Mouse (Mus musculus) cerebellum, postnatal 36 days (tissue): ENCODE measurements around the gene Dach1.

ENCODE experiments used
- DNase-seq, 2 experiments: peaks; one replicate each; pipeline ENCODE4 v3.0.0; 2021 to 2022; ENCODE audit warnings: mixed read lengths in 2 of 2

The Dach1 gene

GRCm38 (mm10) chr14:98023540-98023939, 146.0 kb downstream of the Dach1 start:
- no peak for DNase-seq

- no peak for DNase-seq
These were observed 155.5 kb downstream of the Dach1 start for GRCm38 (mm10) chr14:98014053-98014452.

GRCm38 (mm10) chr14:98008501-98008900, 161.1 kb downstream of the Dach1 start:
- DNase-seq: no peak

GRCm38 (mm10) chr14:98002021-98002680, 167.4 kb downstream of the Dach1 start:
- no peak for DNase-seq

- DNase-seq: no peak
These were observed 171.0 kb downstream of the Dach1 start for GRCm38 (mm10) chr14:97998584-97998983.

GRCm38 (mm10) chr14:97983251-97983650, 186.3 kb downstream of the Dach1 start:
- DNase-seq: no peak

GRCm38 (mm10) chr14:97982676-97983075, 186.9 kb downstream of the Dach1 start:
- DNase-seq: no peak

- DNase-seq: no peak
These were observed 188.7 kb downstream of the Dach1 start for GRCm38 (mm10) chr14:97980879-97981278.

GRCm38 (mm10) chr14:97976091-97976490, 193.5 kb downstream of the Dach1 start:
- no peak for DNase-seq

- no peak for DNase-seq
These were observed 194.1 kb downstream of the Dach1 start for GRCm38 (mm10) chr14:97975447-97975846.

GRCm38 (mm10) chr14:97964543-97965069, 205.0 kb downstream of the Dach1 start:
- no peak for DNase-seq

GRCm38 (mm10) chr14:97963624-97964023, 205.9 kb downstream of the Dach1 start:
- no peak for DNase-seq

GRCm38 (mm10) chr14:97956356-97956755, 213.2 kb downstream of the Dach1 start:
- DNase-seq: no peak

GRCm38 (mm10) chr14:97945471-97945870, 224.1 kb downstream of the Dach1 start:
- DNase-seq: no peak

GRCm38 (mm10) chr14:97944643-97945268, 224.8 kb downstream of the Dach1 start:
- no peak for DNase-seq

GRCm38 (mm10) chr14:97942361-97942760, 227.2 kb downstream of the Dach1 start:
- no peak for DNase-seq

- no peak for DNase-seq
These were observed 272.9 kb downstream of the Dach1 start for GRCm38 (mm10) chr14:97896622-97897021.

GRCm38 (mm10) chr14:97881976-97882375, 287.6 kb downstream of the Dach1 start:
- no peak for DNase-seq

- no peak for DNase-seq
These were observed 298.6 kb downstream of the Dach1 start for GRCm38 (mm10) chr14:97871001-97871400.

- DNase-seq: no peak
These were observed 311.2 kb downstream of the Dach1 start for GRCm38 (mm10) chr14:97858384-97858783.

- DNase-seq: no peak
These were observed 312.3 kb downstream of the Dach1 start for GRCm38 (mm10) chr14:97857276-97857675.

- DNase-seq: no peak
These were observed 314.2 kb downstream of the Dach1 start for GRCm38 (mm10) chr14:97855345-97855744.

GRCm38 (mm10) chr14:97850486-97850885, 319.1 kb downstream of the Dach1 start:
- no peak for DNase-seq

GRCm38 (mm10) chr14:97847641-97848040, 321.9 kb downstream of the Dach1 start:
- no peak for DNase-seq
